Mouse (Mus musculus): Measurements from ENCODE around the gene Ccdc106. TPM values are rescaled to one million over a fixed set of nuclear protein-coding genes. Genes with fewer than 3 reads are reported as not detected.
"Not testable (repeated sequence)": the region's sequence is repeated elsewhere in the genome, so short reads cannot be mapped to it uniquely, and the experiment has no call there.

Gene Ccdc106
- total RNA-seq, 2 experiments from 2014 or later: 53.3 to 59.1 TPM

GRCm38 (mm10) chr7:4996003-4996895, 24.1 kb upstream of the Ccdc106 start, which contains the start of gene Zfp579:
TSS of gene Zfp579 (minus strand) at chr7:4996158.
- peak within 1 kb of the TSS; percentile 93 for H3K27ac ChIP-seq
- TF ChIP-seq CTCF (IDR thresholded peaks at IDR 0.05): no peak

GRCm38 (mm10) chr7:4996934-4997333, 23.4 kb upstream of the Ccdc106 start:
- intact Hi-C loops (cut with DNase I): loop anchor here (1.0 to 5.0 kb wide), 4 partner anchors 17 to 449 kb away; partner anchors contain the start of genes Fiz1, Zfp524 and Zfp580
- no peak for TF ChIP-seq CTCF (IDR thresholded peaks at IDR 0.05)

More at GRCm38 (mm10) chr7:4996003-4996895, 24.1 kb upstream of the Ccdc106 start, which contains the start of gene Zfp579:
- H3K4me3 ChIP-seq: peak within 1 kb of the TSS; percentile 88
- intact Hi-C loops (cut with DNase I): loop anchor here (1.0 to 5.0 kb wide), 4 partner anchors 18 to 448 kb away; partner anchors contain the start of genes Fiz1, Zfp524 and Zfp580
- peak; percentile 90 to 95 for DNase-seq (ENCODE audit: extremely low spot score in 1 of 2, low spot score in 2 of 2)

GRCm38 (mm10) chr7:4999876-5000275, 20.5 kb upstream of the Ccdc106 start:
- no peak overlapping the region for H3K27ac ChIP-seq
- no peak for DNase-seq (ENCODE audit: extremely low spot score in 1 of 2, low spot score in 2 of 2)
- intact Hi-C loops (cut with DNase I): loop anchor here (5.0 kb wide), 1 partner anchor 58 kb away; no protein-coding TSS in a partner anchor
- TF ChIP-seq CTCF (IDR thresholded peaks at IDR 0.05): peak; percentile 56
- H3K4me3 ChIP-seq: no peak overlapping the region

More at GRCm38 (mm10) chr7:4996934-4997333, 23.4 kb upstream of the Ccdc106 start:
- peak overlapping the region; percentile 93 for H3K27ac ChIP-seq
- DNase-seq (ENCODE audit: extremely low spot score in 1 of 2, low spot score in 2 of 2): no peak
- H3K4me3 ChIP-seq: peak overlapping the region; percentile 88

- H3K4me3 ChIP-seq; DNase-seq (ENCODE audit: extremely low spot score in 1 of 2, low spot score in 2 of 2); intact Hi-C loops (cut with DNase I); H3K27ac ChIP-seq: not testable (repeated sequence)
Observed at GRCm38 (mm10) chr7:5002876-5003275, 17.5 kb upstream of the Ccdc106 start.

GRCm38 (mm10) chr7:5008229-5008628, 12.1 kb upstream of the Ccdc106 start:
- intact Hi-C loops (cut with DNase I): no loop called here
- DNase-seq (ENCODE audit: extremely low spot score in 1 of 2, low spot score in 2 of 2): no peak
- H3K4me3 ChIP-seq: no peak overlapping the region
- no peak overlapping the region for H3K27ac ChIP-seq
- no peak for TF ChIP-seq CTCF (IDR thresholded peaks at IDR 0.05)

- no peak for TF ChIP-seq CTCF (IDR thresholded peaks at IDR 0.05)
- DNase-seq (ENCODE audit: extremely low spot score in 1 of 2, low spot score in 2 of 2): no peak
- intact Hi-C loops (cut with DNase I): no loop called here
- H3K27ac ChIP-seq: no peak overlapping the region
- H3K4me3 ChIP-seq: no peak overlapping the region
Observed at GRCm38 (mm10) chr7:5012681-5013513, 7.5 kb upstream of the Ccdc106 start.

GRCm38 (mm10) chr7:5014251-5015117, 5.9 kb upstream of the Ccdc106 start, which contains the start of the genes Zfp524 and Fiz1:
TSS of gene Zfp524 (plus strand) at chr7:5014415.
TSS of gene Fiz1 (minus strand) at chr7:5014697.
- Histone ChIP-seq H3K4me3 (peak within 1 kb of the TSS; percentile 95), H3K27ac (peak within 1 kb of the TSS; percentile 99)
- intact Hi-C loops (cut with DNase I): loop anchor here (1.0 to 2.0 kb wide), 2 partner anchors 18 to 24 kb away; partner anchors contain the start of genes Zfp579 and Zfp784
- TF ChIP-seq CTCF (IDR thresholded peaks at IDR 0.05): no peak; the same call in 1 of the 2 replicates
- DNase-seq (ENCODE audit: extremely low spot score in 1 of 2, low spot score in 2 of 2): peak; percentile 95 to 97

GRCm38 (mm10) chr7:5015118-5016001, 5.0 kb upstream of the Ccdc106 start, which contains the start of gene Gm44973:
TSS of gene Gm44973 (plus strand) at chr7:5015496.
- H3K4me3 ChIP-seq: peak within 1 kb of the TSS; percentile 95
- peak within 1 kb of the TSS; percentile 99 for H3K27ac ChIP-seq
- no peak; the same call in 1 of the 2 replicates for TF ChIP-seq CTCF (IDR thresholded peaks at IDR 0.05)
- DNase-seq (ENCODE audit: extremely low spot score in 1 of 2, low spot score in 2 of 2): peak; percentile 84 to 93
- intact Hi-C loops (cut with DNase I): loop anchor here (2.0 kb wide), 1 partner anchor 23 kb away; the partner anchor contains the start of gene Zfp784

- DNase-seq (ENCODE audit: extremely low spot score in 1 of 2, low spot score in 2 of 2): no peak
Observed at GRCm38 (mm10) chr7:5016057-5016456, 4.3 kb upstream of the Ccdc106 start.

More at GRCm38 (mm10) chr7:5016057-5016456, 4.3 kb upstream of the Ccdc106 start:
- no peak for TF ChIP-seq CTCF (IDR thresholded peaks at IDR 0.05)
- intact Hi-C loops (cut with DNase I): no loop called here
- peak overlapping the region; percentile 95 for H3K4me3 ChIP-seq
- peak overlapping the region; percentile 97 for H3K27ac ChIP-seq

Data from left cerebral cortex, adult 2 months (tissue).